Mouse (Mus musculus) myocyte (in vitro differentiated cells): ENCODE results near the gene Gm26938. TPM values are rescaled to one million over a fixed set of nuclear protein-coding genes. Genes with fewer than 3 reads are reported as not detected.
A peak's percentile ranks its signal among the peaks of the same experiment; 100 is the strongest.

Experiments used
- H3K27me3 ChIP-seq: one replicate; pipeline ENCODE4 v1.6.1; 2011; ENCODE audit not compliant: control insufficient read depth, insufficient read depth, insufficient read length
- H3K36me3 ChIP-seq: one replicate; pipeline ENCODE4 v1.6.1; 2011; ENCODE audit not compliant: control insufficient read depth, insufficient read depth
- H3K4me2 ChIP-seq: one replicate; pipeline ENCODE4 v1.6.1; 2011; ENCODE audit warnings: low read depth, control low read depth
- H3K4me3 ChIP-seq: one replicate; pipeline ENCODE4 v1.5.1; 2011; ENCODE audit warnings: mild to moderate bottlenecking, control low read depth, moderate library complexity
- H3K79me2 ChIP-seq: one replicate; pipeline ENCODE4 v1.6.1; 2011; ENCODE audit not compliant: control insufficient read depth, insufficient read depth
- H3ac ChIP-seq: one replicate; pipeline ENCODE4 v1.6.1; 2011; ENCODE audit not compliant: control insufficient read depth, insufficient read length
- CEBPB ChIP-seq: IDR thresholded peaks from 2 replicates; pipeline ENCODE4 v1.6.1; 2011; ENCODE audit warnings: mild to moderate bottlenecking, moderate library complexity; ENCODE audit not compliant: poor library complexity, insufficient read depth, severe bottlenecking
- E2F4 ChIP-seq: IDR thresholded peaks from one replicate; pipeline ENCODE4 v1.6.1; 2011; ENCODE audit warnings: mild to moderate bottlenecking, control low read depth, moderate library complexity; ENCODE audit not compliant: insufficient read depth
- MAX ChIP-seq: IDR thresholded peaks from one replicate; pipeline ENCODE4 v1.6.1; 2011; ENCODE audit warnings: low read depth, mild to moderate bottlenecking, control low read depth
- MYOD1 ChIP-seq, 3 experiments: IDR thresholded peaks; one replicate each; pipeline ENCODE4 v1.6.1; 2011; ENCODE audit warnings: control low read depth in 2 of 3, low read depth in 2 of 3, mild to moderate bottlenecking in 2 of 3, moderate library complexity in 1 of 3; ENCODE audit not compliant: insufficient read length in 2 of 3, control insufficient read depth in 1 of 3
- MYOG ChIP-seq, 3 experiments: IDR thresholded peaks; one replicate each; pipeline ENCODE4 v1.6.1; 2011; ENCODE audit warnings: control low read depth in 2 of 3, low read depth in 2 of 3, mild to moderate bottlenecking in 2 of 3; ENCODE audit not compliant: insufficient read length in 2 of 3, control insufficient read depth in 1 of 3, insufficient read depth in 1 of 3
- POLR2A ChIP-seq: IDR thresholded peaks from one replicate; pipeline ENCODE4 v1.6.1; 2011; ENCODE audit warnings: low read depth, mild to moderate bottlenecking, control low read depth, moderate library complexity; ENCODE audit not compliant: insufficient read length
- POLR2AphosphoS2 ChIP-seq: IDR thresholded peaks from one replicate; pipeline ENCODE4 v1.6.1; 2011; ENCODE audit warnings: low read depth, control low read depth; ENCODE audit not compliant: insufficient read length
- REST ChIP-seq: IDR thresholded peaks from one replicate; pipeline ENCODE4 v1.6.1; 2011; ENCODE audit warnings: mild to moderate bottlenecking, control low read depth, moderate library complexity; ENCODE audit not compliant: insufficient read depth, insufficient read length
- TCF12 ChIP-seq: IDR thresholded peaks from one replicate; pipeline ENCODE4 v1.6.1; 2011; ENCODE audit warnings: mild to moderate bottlenecking, control low read depth; ENCODE audit not compliant: poor library complexity, insufficient read depth, severe bottlenecking
- TCF3 ChIP-seq: IDR thresholded peaks from one replicate; pipeline ENCODE4 v1.6.1; 2011; ENCODE audit warnings: low read depth, control low read depth; ENCODE audit not compliant: insufficient read length
- USF1 ChIP-seq: IDR thresholded peaks from one replicate; pipeline ENCODE4 v1.6.1; 2011; ENCODE audit warnings: low read depth, mild to moderate bottlenecking, control low read depth, moderate library complexity
- polyA plus RNA-seq: library from polyadenylated mRNA; unstranded; fragments of >200 nt; fragmentation: generic; extraction: Trizol; gene quantifications from one replicate; pipeline ENCODE4 v1.2.1, GENCODE M21; 2012; ENCODE audit warnings: missing spikeins

The Gm26938 gene
- polyA plus RNA-seq, 1 experiment: not detected

- no peak overlapping the region for H3K4me2 ChIP-seq
- TF ChIP-seq TCF3 (no peak), POLR2A (no peak), MYOG (IDR thresholded peaks at IDR 0.05; ENCODE audit: control insufficient read depth in 1 of 3, insufficient read depth in 1 of 3, insufficient read length in 2 of 3, low read depth in 2 of 3) (peak in 2 of 3 experiments; percentile 54 to 68), MYOD1 (IDR thresholded peaks at IDR 0.05; ENCODE audit: control insufficient read depth in 1 of 3, insufficient read length in 2 of 3, low read depth in 2 of 3) (peak in 1 of 3 experiments; percentile 40), MAX (no peak)
- H3K36me3 ChIP-seq: no peaks in the 10 kb centered on the region
- no peak overlapping the region for H3K4me3 ChIP-seq
- H3K79me2 ChIP-seq: no peaks in the 10 kb centered on the region
- no peaks in the 10 kb centered on the region for H3K27me3 ChIP-seq
- no peak overlapping the region for H3ac ChIP-seq
Measured at GRCm38 (mm10) chr5:139768216-139768615, 58.0 kb downstream of the Gm26938 start.

- H3K36me3 ChIP-seq: no peaks in the 10 kb centered on the region
- TF ChIP-seq CEBPB: no peak
- TF ChIP-seq TCF3: no peak
- TF ChIP-seq MYOD1 (IDR thresholded peaks at IDR 0.05; ENCODE audit: control insufficient read depth in 1 of 3, insufficient read length in 2 of 3, low read depth in 2 of 3): no peak
- no peak for TF ChIP-seq TCF12
- no peak for TF ChIP-seq POLR2AphosphoS2
- TF ChIP-seq USF1: no peak
- TF ChIP-seq E2F4: no peak
- TF ChIP-seq POLR2A: no peak
- no peak for TF ChIP-seq REST
- TF ChIP-seq MAX: no peak
- TF ChIP-seq MYOG (IDR thresholded peaks at IDR 0.05; ENCODE audit: control insufficient read depth in 1 of 3, insufficient read depth in 1 of 3, insufficient read length in 2 of 3, low read depth in 2 of 3): no peak
- no peaks in the 10 kb centered on the region for H3K79me2 ChIP-seq
- H3K4me3 ChIP-seq: no peak overlapping the region
- H3K4me2 ChIP-seq: no peak overlapping the region
- H3K27me3 ChIP-seq: no peaks in the 10 kb centered on the region
- no peak overlapping the region for H3ac ChIP-seq
Measured at GRCm38 (mm10) chr5:139764296-139764695, 61.9 kb downstream of the Gm26938 start.

- Histone ChIP-seq H3K27me3 (no peaks in the 10 kb centered on the region), H3K4me2 (no peak overlapping the region), H3ac (no peak overlapping the region), H3K79me2 (no peaks in the 10 kb centered on the region), H3K4me3 (no peak overlapping the region), H3K36me3 (no peaks in the 10 kb centered on the region)
- no peak for TF ChIP-seq E2F4
- no peak for TF ChIP-seq TCF3
Measured at GRCm38 (mm10) chr5:139758096-139758495, 68.1 kb downstream of the Gm26938 start.

Other genes with a start within 250 kb of the Gm26938 start
- 6.1 TPM for gene Micall2, start 90.1 kb downstream of the Gm26938 start, polyA plus RNA-seq
- 46.4 TPM for gene Ints1, start 50.7 kb downstream of the Gm26938 start, polyA plus RNA-seq
- gene Mafk, start 34.9 kb downstream of the Gm26938 start, polyA plus RNA-seq: 19.8 TPM
- gene Tmem184a, start 6.5 kb downstream of the Gm26938 start, polyA plus RNA-seq: 7.2 TPM
- 57.7 TPM for gene Psmg3, start 478 bp upstream of the Gm26938 start, polyA plus RNA-seq
- 0.10 TPM for gene Elfn1, start 81.5 kb upstream of the Gm26938 start, polyA plus RNA-seq